Mouse (Mus musculus): ENCODE data around the gene Gpm6b.

Gene Gpm6b

DNA sequence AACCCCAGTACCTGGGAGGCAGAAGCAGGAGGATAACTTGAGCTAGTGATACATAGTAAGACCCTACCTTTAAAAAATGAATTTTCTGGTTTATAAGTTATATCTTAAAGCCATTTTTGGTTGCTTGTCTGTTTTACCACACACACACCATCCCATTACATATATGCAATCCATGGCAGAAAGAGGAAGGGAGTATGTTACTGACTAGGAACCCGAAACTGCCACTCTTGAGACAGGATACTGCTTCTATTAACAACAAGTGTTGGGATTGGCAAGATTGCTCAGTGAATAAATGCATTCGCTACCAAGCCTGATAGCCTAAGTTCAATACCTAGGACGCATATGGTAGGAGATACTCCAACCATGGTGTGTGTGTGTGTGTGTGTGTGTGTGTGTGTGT, 117.6 kb downstream of the Gpm6b start:
- DNase-seq (ENCODE audit: low spot score in 2 of 2): no peak

DNA sequence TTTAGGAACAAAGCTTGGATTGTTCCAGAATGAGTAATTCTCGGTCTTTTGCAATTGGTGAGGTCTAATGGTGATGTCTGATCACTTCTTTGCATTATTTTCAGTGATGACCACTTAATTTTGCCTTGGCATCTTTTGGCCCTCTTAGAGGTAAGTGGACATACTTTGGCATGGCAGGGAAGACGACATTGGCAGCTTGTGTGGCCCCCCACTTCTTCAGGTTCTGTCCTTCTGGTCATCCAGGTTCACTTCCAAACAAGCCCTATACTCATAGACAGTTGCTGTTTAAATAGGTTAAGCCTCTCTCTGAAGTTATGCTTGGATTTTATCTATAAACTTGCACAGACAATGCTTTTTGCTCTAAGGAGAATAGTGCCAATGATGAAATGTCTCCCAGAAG, 120.2 kb downstream of the Gpm6b start:
- DNase-seq (ENCODE audit: low spot score in 2 of 2): no peak

DNA sequence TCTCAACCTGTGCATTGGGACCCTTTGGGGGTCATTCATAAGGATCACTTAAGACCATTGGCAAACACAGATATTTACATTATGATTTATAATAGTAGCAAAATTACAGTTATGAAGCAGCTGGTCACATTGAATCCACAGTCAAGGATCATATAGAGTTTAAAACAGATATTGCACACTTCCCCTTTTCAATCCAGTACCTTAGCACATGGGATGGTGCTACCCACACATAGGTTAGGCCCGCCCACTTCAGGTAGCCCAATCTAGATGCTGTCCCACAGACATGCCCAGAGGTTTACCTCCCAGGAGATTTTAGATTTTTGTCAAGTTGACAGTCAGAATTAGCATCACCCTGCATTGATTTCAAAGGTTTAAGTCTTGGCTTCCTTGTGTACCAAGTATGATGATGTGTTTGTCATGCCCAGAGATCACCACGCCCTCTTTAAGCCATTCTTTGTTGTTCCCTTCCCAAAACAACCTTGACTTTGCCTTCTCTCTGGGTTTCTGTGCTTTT, 121.3 kb downstream of the Gpm6b start:
- DNase-seq (ENCODE audit: low spot score in 2 of 2): no peak

DNA sequence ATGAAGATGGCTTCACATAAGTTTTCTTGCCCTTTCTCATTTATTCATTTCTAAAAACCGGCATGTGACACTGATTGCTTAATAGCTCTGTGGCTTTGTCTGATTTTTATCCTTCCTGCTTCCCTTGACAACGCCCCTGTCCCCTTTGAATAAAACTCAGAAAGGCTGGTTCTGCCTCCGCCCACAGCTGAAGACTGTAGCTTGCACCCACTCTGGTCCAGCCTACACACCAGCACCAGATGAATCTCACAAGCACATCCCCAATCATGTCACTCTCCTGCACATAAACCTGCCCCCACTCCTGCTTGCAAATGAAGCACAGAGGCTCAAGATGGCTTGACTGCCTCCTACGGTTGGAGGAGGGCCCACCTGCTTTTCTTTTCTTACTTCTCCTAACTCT, 121.7 kb downstream of the Gpm6b start:
- no peak for DNase-seq (ENCODE audit: low spot score in 2 of 2)

DNA sequence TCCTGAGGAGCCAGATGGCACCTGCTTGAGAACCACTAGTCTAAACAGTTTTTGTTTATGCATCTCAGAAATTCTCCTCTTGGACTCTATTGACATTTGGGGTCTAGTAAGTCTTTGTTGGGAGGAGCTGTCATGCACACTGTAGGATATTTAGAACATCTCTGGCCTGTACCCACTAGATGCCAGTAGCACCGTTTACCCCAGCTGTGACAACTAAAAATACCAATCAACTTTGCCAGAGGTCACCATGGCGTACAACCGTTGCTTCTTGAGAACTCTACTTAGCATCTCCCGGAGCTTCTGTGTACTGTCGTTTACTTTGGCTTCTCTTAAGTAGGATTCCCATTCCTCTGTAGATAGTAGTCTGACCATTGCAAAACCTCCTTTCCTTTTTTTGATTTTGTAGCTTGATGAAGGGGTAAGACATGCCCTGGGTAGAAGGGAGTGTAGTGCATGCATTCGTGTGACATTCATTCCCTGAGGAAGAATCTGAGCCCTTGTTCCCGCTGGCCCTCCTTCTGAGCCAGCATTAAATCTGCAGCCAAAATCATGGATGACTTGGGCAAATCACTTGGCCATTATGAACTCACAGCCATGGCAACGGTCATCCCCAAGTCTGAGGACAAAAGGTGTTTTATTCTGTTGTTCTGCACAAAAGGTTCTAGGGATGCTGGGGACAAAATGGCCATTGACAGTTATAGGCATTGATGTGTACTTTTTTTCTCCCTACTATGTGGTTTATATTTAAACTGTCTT, 126.9 kb downstream of the Gpm6b start:
- DNase-seq (ENCODE audit: low spot score in 2 of 2): no peak

DNA sequence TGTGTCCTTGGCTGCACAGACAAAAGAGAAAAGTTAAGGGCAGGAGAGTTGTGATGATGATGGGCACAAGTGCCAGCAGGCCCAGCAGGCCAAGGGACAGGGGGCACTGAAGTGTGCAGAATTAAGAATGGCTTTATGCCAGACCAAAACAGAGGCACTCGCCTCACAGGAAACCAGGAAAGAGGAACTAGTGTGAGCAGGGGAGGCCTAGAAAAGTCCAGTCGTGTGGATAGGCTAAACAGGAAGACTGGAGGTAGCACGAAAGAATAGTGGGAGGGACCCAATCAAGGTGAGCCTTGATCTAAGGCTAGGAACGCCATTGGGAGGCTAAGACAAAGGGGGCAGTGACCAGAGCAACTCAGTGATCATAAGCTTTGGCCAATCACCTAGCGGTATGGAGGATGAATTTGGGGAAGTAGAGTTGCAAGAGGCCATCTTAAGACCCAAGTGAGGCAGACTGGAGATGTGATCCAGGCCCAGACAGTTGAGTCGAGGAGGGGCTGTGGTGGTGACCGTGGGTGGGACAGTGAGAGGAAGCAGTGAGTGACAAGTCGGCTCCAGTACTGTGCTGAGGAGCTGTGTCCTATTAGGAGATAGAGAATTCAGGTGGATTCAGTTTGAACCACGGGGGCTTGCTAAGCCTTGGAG, 138.1 kb downstream of the Gpm6b start:
- peak in 1 of 2 experiments; percentile 21 for DNase-seq (ENCODE audit: low spot score in 2 of 2)

DNA sequence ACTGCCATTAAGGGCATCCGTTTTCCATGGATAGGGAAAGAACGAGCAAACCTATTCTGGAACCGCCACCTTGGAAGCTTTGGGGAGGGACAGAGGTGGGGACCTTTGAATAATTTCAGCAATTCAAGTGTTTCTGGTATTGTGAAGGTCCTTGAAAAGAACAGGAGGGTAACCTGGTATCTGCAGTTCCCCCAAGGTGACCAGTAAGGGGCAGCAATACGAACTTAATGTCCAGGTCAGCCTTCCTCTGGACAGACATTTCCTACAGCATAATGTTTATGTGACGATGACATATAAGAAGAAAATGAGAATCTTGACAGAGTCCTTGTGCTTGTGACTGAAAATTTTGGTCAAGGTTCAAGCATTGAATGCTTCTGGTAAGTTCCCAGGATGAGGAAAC, 139.9 kb downstream of the Gpm6b start:
- no peak for DNase-seq (ENCODE audit: low spot score in 2 of 2)

DNA sequence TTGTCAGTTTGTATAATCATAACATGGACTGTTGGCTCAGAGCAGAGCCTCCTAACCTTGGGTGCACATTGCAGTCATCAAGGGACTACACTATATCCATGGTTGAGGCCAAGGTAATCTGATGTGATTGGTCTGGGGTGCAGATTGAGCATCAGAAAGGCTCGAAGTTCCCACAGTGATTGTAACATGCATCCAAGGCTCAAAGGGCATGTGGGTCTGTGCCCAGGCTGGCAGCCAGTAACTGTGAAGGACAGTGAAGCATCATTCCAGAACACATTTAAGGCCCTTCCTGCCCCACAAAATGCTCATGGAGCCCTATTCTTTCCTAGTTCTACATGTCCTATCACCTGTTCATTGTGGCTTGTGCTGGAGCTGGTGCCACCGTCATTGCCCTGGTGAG, 144.9 kb downstream of the Gpm6b start:
- DNase-seq (ENCODE audit: low spot score in 2 of 2): no peak

DNA sequence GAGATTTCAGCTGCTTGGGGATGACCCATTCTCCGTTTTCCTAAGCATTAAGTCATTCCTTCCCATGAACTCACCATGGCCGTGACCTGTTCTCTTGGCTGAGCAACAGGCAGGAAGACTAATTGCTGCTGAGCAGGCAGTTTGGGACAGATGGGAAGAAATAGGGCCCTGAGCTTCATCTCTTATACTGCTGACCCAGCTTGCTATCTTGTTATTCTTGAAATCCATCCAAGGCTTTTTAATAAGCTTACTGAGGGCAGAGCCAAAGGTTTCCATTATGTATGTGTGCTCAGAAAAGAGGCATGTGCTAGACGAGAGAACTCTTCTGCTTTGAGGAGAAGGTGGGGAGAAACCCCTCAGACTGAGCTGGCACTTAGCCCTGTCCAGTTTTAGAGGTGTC, 146.2 kb downstream of the Gpm6b start:
- no peak for DNase-seq (ENCODE audit: low spot score in 2 of 2)

DNA sequence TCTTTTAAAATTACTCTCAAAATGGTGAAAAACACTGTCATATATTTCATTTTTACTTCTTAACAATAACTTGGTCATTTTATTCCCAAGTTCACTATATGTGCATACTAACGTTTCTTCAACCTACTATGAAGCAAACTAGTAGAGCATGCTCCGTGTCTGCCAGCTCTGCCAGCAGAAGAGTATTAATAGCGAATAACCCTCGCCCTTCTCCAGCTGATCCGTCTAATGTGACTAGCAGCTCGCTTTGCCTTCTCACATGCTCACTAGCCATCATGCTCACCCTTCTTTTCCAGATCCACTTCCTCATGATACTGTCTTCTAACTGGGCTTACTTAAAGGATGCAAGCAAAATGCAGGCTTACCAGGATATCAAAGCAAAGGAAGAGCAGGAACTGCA, 147.9 kb downstream of the Gpm6b start:
- DNase-seq (ENCODE audit: low spot score in 2 of 2): no peak

DNA sequence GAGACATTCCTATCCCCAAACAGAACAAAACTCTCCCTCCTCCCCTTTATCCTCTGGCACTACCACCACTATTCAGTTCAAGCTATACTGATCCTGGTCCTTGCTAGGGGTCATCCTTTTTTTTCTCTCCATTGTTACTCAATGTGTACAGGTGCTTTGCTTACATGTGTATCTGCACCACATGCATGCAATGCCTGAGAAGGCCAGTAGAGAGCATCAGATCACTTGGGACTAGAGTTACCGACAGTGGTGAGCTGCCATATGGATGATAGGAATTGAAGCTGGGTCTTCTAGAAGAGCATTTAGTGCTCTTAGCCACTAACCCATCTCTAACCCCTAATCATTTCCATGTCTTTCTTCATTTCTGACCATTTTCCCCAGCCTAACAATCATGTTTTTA, 155.0 kb downstream of the Gpm6b start:
- no peak for DNase-seq (ENCODE audit: low spot score in 2 of 2)

DNA sequence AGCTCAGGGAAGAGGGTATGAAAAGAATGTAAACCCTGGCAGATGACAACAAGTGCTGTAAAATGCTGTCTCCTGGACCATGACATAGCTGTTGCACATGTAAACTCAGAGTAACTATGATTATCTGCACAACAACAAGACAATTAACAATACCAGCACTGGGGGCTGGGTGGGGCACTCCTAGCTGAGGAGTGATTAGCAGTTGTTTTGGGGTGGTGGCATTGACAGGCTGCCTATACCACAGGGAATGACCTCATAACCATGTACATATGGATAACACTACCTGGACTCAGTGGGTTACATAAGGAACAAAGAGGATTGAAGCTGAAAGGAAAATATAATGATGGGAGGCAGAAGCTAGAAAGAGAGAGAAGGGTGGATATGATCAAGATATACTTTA, 169.2 kb downstream of the Gpm6b start:
- DNase-seq (ENCODE audit: low spot score in 2 of 2): no peak

DNA sequence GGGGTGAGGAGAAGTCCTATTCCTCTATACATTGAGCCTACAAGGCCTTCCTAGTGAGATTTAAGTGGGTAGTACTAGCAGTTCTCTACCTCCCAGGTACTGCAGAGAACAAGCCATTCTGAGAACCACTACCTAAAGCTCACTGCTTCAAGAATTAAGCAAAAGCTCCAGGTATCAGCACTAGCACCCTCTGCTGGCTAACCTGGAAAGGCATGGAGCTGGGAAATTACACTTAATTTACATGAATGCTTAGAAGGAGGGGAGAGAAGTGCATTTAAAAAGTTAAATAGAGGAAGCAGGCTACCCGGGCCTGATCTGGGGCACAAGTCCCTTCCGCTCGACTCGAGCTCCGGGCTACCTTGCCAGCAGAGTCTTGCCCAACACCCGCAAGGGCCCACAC, 177.5 kb downstream of the Gpm6b start:
- DNase-seq (ENCODE audit: low spot score in 2 of 2): peak in 1 of 2 experiments; percentile 9

DNA sequence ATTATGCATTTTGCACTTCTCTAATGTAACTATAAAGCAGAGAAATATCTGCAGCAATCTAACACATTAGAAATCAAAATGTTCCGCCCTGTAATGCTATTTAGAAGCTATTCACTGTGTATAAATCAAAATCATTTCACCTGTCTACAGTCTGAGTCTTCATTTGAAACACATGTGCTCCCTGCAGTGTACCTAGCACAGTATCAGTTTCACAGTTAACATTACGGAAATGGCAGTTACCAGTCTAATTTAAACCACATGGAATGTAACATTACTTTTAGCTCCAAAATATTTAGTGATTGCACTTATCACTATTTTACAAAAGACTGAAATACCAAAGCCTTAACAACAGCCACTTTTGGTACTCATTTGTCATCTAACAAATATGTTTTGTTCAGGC, 196.1 kb downstream of the Gpm6b start:
- no peak for DNase-seq (ENCODE audit: low spot score in 2 of 2)

All from cerebellum, postnatal 4 days (tissue).